Mouse (Mus musculus): ENCODE data around the gene Cd5.

The Cd5 gene

GRCm38 (mm10) chr19:10757526-10757925 lies 18.7 kb upstream of the Cd5 start:
- DNase-seq, result no peak

- no peak for DNase-seq
These were observed 18.3 kb upstream of the Cd5 start for GRCm38 (mm10) chr19:10757125-10757524.

GRCm38 (mm10) chr19:10752646-10753045 lies 13.8 kb upstream of the Cd5 start:
- no peak for DNase-seq

GRCm38 (mm10) chr19:10752106-10752505 lies 13.3 kb upstream of the Cd5 start:
- DNase-seq, result no peak

GRCm38 (mm10) chr19:10751607-10752006 lies 12.8 kb upstream of the Cd5 start:
- no peak for DNase-seq

GRCm38 (mm10) chr19:10750161-10750560 lies 11.4 kb upstream of the Cd5 start:
- DNase-seq, result no peak

- DNase-seq, result no peak
These were observed 10.5 kb upstream of the Cd5 start for GRCm38 (mm10) chr19:10749295-10749694.

GRCm38 (mm10) chr19:10748401-10749102 lies 9.8 kb upstream of the Cd5 start:
- no peak for DNase-seq

GRCm38 (mm10) chr19:10747718-10748117 lies 8.9 kb upstream of the Cd5 start:
- no peak for DNase-seq

- DNase-seq, result no peak
These were observed 8.4 kb upstream of the Cd5 start for GRCm38 (mm10) chr19:10747182-10747581.

GRCm38 (mm10) chr19:10742565-10742964 lies 3.8 kb upstream of the Cd5 start:
- DNase-seq, result no peak

GRCm38 (mm10) chr19:10742145-10742544 lies 3.3 kb upstream of the Cd5 start:
- DNase-seq, result no peak

- DNase-seq, result peak; percentile 57
These were observed 2.0 kb upstream of the Cd5 start for GRCm38 (mm10) chr19:10740641-10741440.

GRCm38 (mm10) chr19:10739916-10740315 lies 1.1 kb upstream of the Cd5 start:
- no peak for DNase-seq

- DNase-seq, result no peak
These were observed 764 bp downstream of the Cd5 start for GRCm38 (mm10) chr19:10738038-10738437.

GRCm38 (mm10) chr19:10735861-10736260 lies 2.9 kb downstream of the Cd5 start:
- no peak for DNase-seq

GRCm38 (mm10) chr19:10735061-10735460 lies 3.7 kb downstream of the Cd5 start:
- no peak for DNase-seq

GRCm38 (mm10) chr19:10734554-10734953 lies 4.2 kb downstream of the Cd5 start:
- no peak for DNase-seq

GRCm38 (mm10) chr19:10733501-10734127 lies 5.2 kb downstream of the Cd5 start:
- DNase-seq, result no peak

- no peak for DNase-seq
These were observed 6.1 kb downstream of the Cd5 start for GRCm38 (mm10) chr19:10732741-10733140.

GRCm38 (mm10) chr19:10731975-10732374 lies 6.8 kb downstream of the Cd5 start:
- DNase-seq, result no peak

GRCm38 (mm10) chr19:10730469-10730868 lies 8.3 kb downstream of the Cd5 start:
- no peak for DNase-seq

GRCm38 (mm10) chr19:10729889-10730288 lies 8.9 kb downstream of the Cd5 start:
- no peak for DNase-seq

Measured in kidney, adult 11 months (tissue).